Mouse (Mus musculus) left cerebral cortex, adult 9 months (tissue): ENCODE data around the gene Cep104.

Source experiments
- DNase-seq, 2 experiments: peaks; one replicate each; pipeline ENCODE4 v3.0.0; 2022; ENCODE audit warnings: low spot score in 2 of 2

Cep104 gene

GRCm38 (mm10) chr4:153993505-153993904, 18.5 kb downstream of the Cep104 start:
- no peak for DNase-seq

GRCm38 (mm10) chr4:154005488-154005887, 30.5 kb downstream of the Cep104 start:
- DNase-seq: no peak

GRCm38 (mm10) chr4:154006264-154006663, 31.3 kb downstream of the Cep104 start:
- no peak for DNase-seq

- DNase-seq: no peak
Observed at GRCm38 (mm10) chr4:154007759-154008158, 32.8 kb downstream of the Cep104 start.

GRCm38 (mm10) chr4:154010907-154011645, 36.1 kb downstream of the Cep104 start:
- no peak for DNase-seq

- peak in 1 of 2 experiments; percentile 79 for DNase-seq
Observed at GRCm38 (mm10) chr4:154011646-154012089, 36.7 kb downstream of the Cep104 start, which contains the start of gene Lrrc47. Gene Lrrc47, plus strand, starts transcription at chr4:154011731.

GRCm38 (mm10) chr4:154012132-154012882, 37.3 kb downstream of the Cep104 start:
- no peak for DNase-seq

- DNase-seq: no peak
Observed at GRCm38 (mm10) chr4:154015476-154015875, 40.5 kb downstream of the Cep104 start.

- peak in 1 of 2 experiments; percentile 60 for DNase-seq
Observed at GRCm38 (mm10) chr4:154019571-154019970, 44.6 kb downstream of the Cep104 start.

- no peak for DNase-seq
Observed at GRCm38 (mm10) chr4:154021432-154021831, 46.4 kb downstream of the Cep104 start.

- DNase-seq: no peak
Observed at GRCm38 (mm10) chr4:154022407-154022806, 47.4 kb downstream of the Cep104 start.

GRCm38 (mm10) chr4:154022844-154023243, 47.9 kb downstream of the Cep104 start:
- no peak for DNase-seq

GRCm38 (mm10) chr4:154023754-154024601, 49.0 kb downstream of the Cep104 start:
- peak in 1 of 2 experiments; percentile 52 for DNase-seq

GRCm38 (mm10) chr4:154024729-154025521, 49.9 kb downstream of the Cep104 start:
- DNase-seq: peak in 1 of 2 experiments; percentile 61

- DNase-seq: peak in 1 of 2 experiments; percentile 70
Observed at GRCm38 (mm10) chr4:154025641-154026440, 50.8 kb downstream of the Cep104 start, which contains the start of gene Smim1. Gene Smim1, minus strand, starts transcription at chr4:154026230.

GRCm38 (mm10) chr4:154026441-154026761, 51.4 kb downstream of the Cep104 start:
- DNase-seq: no peak

- DNase-seq: no peak
Observed at GRCm38 (mm10) chr4:154028066-154028465, 53.1 kb downstream of the Cep104 start.

- DNase-seq: no peak
Observed at GRCm38 (mm10) chr4:154028646-154029045, 53.7 kb downstream of the Cep104 start.

GRCm38 (mm10) chr4:154037123-154037522, 62.1 kb downstream of the Cep104 start:
- DNase-seq: no peak

- DNase-seq: no peak
Observed at GRCm38 (mm10) chr4:154042577-154042976, 67.6 kb downstream of the Cep104 start, which contains the start of gene Ccdc27. Gene Ccdc27, minus strand, starts transcription at chr4:154042677.
